Mouse (Mus musculus) forebrain, embryonic 14.5 days (tissue): ENCODE results near the gene Vmn1r2. TPM values are rescaled to one million over a fixed set of nuclear protein-coding genes. Genes with fewer than 3 reads are reported as not detected.
"Not testable (repeated sequence)": the region's sequence is repeated elsewhere in the genome, so short reads cannot be mapped to it uniquely, and the experiment has no call there.

Source experiments
- ATAC-seq: fragments of 200-750 bp; cut with Nextera tagmentation; 2 replicates; pipeline ENCODE4 v1.8.0; 2017; ENCODE audit warnings: mild to moderate bottlenecking, moderate library complexity
- DNase-seq: peaks from one replicate; pipeline ENCODE4 v3.0.0-alpha.2; 2015; ENCODE audit warnings: low spot score
- H3K27ac ChIP-seq: fragments of 300-500 bp; sonication (generic); 2 replicates; pipeline ENCODE4 v1.5.1; 2014; ENCODE audit warnings: low read depth, mild to moderate bottlenecking, control low read depth, low read length, moderate library complexity
- H3K27me3 ChIP-seq: fragments of 300-500 bp; sonication (generic); replicated peaks from 2 replicates; pipeline ENCODE4 v1.6.1; 2014; ENCODE audit warnings: low read length, control low read depth, mixed read lengths; ENCODE audit not compliant: control insufficient read depth, insufficient read depth
- H3K36me3 ChIP-seq: fragments of 300-500 bp; sonication (generic); 2 replicates; pipeline ENCODE4 v1.6.1; 2014; ENCODE audit warnings: low read length, control low read depth; ENCODE audit not compliant: control insufficient read depth, insufficient read depth
- H3K4me1 ChIP-seq: fragments of 300-500 bp; sonication (generic); 2 replicates; pipeline ENCODE4 v1.6.1; 2014; ENCODE audit warnings: antibody characterized with exemption, low read length, control low read depth; ENCODE audit not compliant: control insufficient read depth, insufficient read depth
- H3K4me2 ChIP-seq: fragments of 300-500 bp; sonication (generic); 2 replicates; pipeline ENCODE4 v1.6.1; 2014; ENCODE audit warnings: mild to moderate bottlenecking, control low read depth, low read length
- H3K4me3 ChIP-seq: fragments of 300-500 bp; sonication (generic); 2 replicates; pipeline ENCODE4 v1.5.1; 2014; ENCODE audit warnings: low read depth, low read length, control low read depth
- H3K9ac ChIP-seq: fragments of 300-500 bp; sonication (generic); 2 replicates; pipeline ENCODE4 v1.6.1; 2014; ENCODE audit warnings: mild to moderate bottlenecking, low read length, control low read depth, moderate library complexity
- H3K9me3 ChIP-seq: fragments of 300-500 bp; sonication (generic); replicated peaks from 2 replicates; pipeline ENCODE4 v1.6.1; 2016; ENCODE audit warnings: low read length, control low read depth, mixed read lengths; ENCODE audit not compliant: control insufficient read depth
- WGBS: fragments of 180-500 bp; shearing (Covaris S2); extraction: QIAGEN DNeasy Blood & Tissue Kit; methylation state at CpG from one replicate; pipeline ENCODE4 v1.1.7; 2014; 5-methylcytosine and 5-hydroxymethylcytosine counted together
- polyA plus RNA-seq: library from polyadenylated mRNA; unstranded; fragments of >200 nt; fragmentation: Nextera tagmentation; extraction: Ambion mirVana; gene quantifications from 2 replicates; pipeline ENCODE4 v1.2.1, GENCODE M21; 2014

The Vmn1r2 gene
- polyA plus RNA-seq, 1 experiment from 2014 or later = not detected

GRCm38 (mm10) chr4:3185258-3185657 lies 18.1 kb downstream of the Vmn1r2 start, which contains the start of gene Vmn1r3:
Gene Vmn1r3 (minus strand): TSS chr4:3185358.
- H3K9me3 ChIP-seq = peaks cover 15% of the 10 kb centered on the region
- H3K4me3 ChIP-seq, H3K4me1 ChIP-seq, H3K27ac ChIP-seq, H3K4me2 ChIP-seq, DNase-seq, H3K27me3 ChIP-seq, H3K9ac ChIP-seq, ATAC-seq, H3K36me3 ChIP-seq: not testable (repeated sequence)
- 92% methylated on average over 1 of the region's 1 CpGs for WGBS

- H3K4me1 ChIP-seq, H3K4me2 ChIP-seq, H3K9me3 ChIP-seq, DNase-seq, H3K4me3 ChIP-seq, H3K27ac ChIP-seq, H3K9ac ChIP-seq, H3K36me3 ChIP-seq, ATAC-seq, H3K27me3 ChIP-seq: not testable (repeated sequence)
- 55% methylated on average over 1 of the region's 1 CpGs for WGBS
Observed at GRCm38 (mm10) chr4:3209643-3210217, 42.6 kb downstream of the Vmn1r2 start.

GRCm38 (mm10) chr4:3213349-3213748 lies 46.2 kb downstream of the Vmn1r2 start:
- not testable (repeated sequence) for H3K9ac ChIP-seq

GRCm38 (mm10) chr4:3216382-3216781 lies 49.3 kb downstream of the Vmn1r2 start:
- not testable (repeated sequence) for DNase-seq, H3K4me3 ChIP-seq, H3K9ac ChIP-seq, H3K4me1 ChIP-seq, H3K4me2 ChIP-seq, H3K36me3 ChIP-seq, H3K27ac ChIP-seq, ATAC-seq, H3K9me3 ChIP-seq, H3K27me3 ChIP-seq
- WGBS = 83% methylated on average over 2 of the region's 2 CpGs

More at GRCm38 (mm10) chr4:3213349-3213748, 46.2 kb downstream of the Vmn1r2 start:
- 66% methylated on average over 3 of the region's 4 CpGs for WGBS
- not testable (repeated sequence) for H3K4me3 ChIP-seq, ATAC-seq, H3K9me3 ChIP-seq, H3K36me3 ChIP-seq, DNase-seq, H3K27me3 ChIP-seq, H3K4me1 ChIP-seq, H3K4me2 ChIP-seq, H3K27ac ChIP-seq

Other genes starting within 250 kb of the Vmn1r2 start
- not detected in 2 replicates for gene Vmn1r3, start 18.0 kb downstream of the Vmn1r2 start, polyA plus RNA-seq